Mouse (Mus musculus): ENCODE measurements around the gene Aspa.
"Not testable (repeated sequence)": the region's sequence is repeated elsewhere in the genome, so short reads cannot be mapped to it uniquely, and the experiment has no call there.

DNA sequence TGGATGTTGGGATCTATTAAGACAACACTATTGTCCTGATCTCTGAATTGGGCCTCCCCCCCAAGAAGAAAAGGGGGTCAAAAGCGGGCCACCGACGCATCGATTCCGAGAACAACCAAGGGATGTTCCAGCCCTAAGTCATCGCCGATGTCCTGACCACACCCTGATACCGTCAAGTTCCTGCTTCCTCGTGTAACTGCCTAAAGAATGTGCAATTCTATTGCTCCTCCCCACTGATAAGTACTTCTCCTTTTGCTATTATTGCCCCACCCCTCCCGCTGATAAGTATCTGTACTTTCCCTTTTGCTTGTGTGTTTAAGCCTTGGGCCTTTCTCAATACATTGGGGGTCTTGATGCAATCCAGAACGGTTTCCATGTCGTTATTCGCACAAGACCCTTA is 8.3 kb downstream of the Aspa start:
- not testable (repeated sequence) for TF ChIP-seq POLR2A (IDR thresholded peaks at IDR 0.05; ENCODE audit: control insufficient read depth, extremely low read depth, insufficient read depth, low read length, poor library complexity); CTCF (IDR thresholded peaks at IDR 0.05; ENCODE audit: borderline replicate concordance, control insufficient read depth, extremely low read depth, insufficient read depth, low read length, poor library complexity)
